In the genomic region with DNA sequence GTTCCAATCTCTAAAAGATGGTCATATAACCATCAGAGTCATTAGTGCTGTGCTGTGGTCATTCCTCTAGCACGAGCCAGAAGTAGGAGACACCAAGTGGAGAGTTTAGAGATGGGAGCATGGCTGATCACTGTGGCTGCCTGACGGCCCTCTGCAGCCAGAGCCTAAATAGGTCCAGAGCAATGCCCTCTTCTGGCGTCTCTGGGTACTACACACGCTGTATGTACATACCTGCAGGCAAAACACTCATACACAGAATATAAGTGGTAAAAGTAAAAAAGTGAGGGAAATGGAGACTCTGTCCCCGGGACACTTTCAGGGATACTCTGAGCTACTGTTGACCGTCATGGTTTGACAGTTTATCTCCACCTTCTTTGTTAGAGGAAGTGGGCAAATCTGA, we compare ENCODE assay signal across 13 mouse cellular contexts.
"Had no signal": no experiment of that assay in that cellular context is flagged by ENCODE, and none has a peak within 500 bp of the region (broad histone marks: within the 10 kb centered on the region; RNA-seq: fewer than 3 reads in every experiment).

No protein-coding gene starts in this region.

- H3K4me1 ChIP-seq: kidney, embryonic 15.5 days; limb, embryonic 13.5 days; midbrain, embryonic 13.5 days; neural tube, embryonic 15.5 days had no signal

- H3K27ac ChIP-seq: kidney, embryonic 15.5 days; limb, embryonic 13.5 days; midbrain, embryonic 13.5 days; neural tube, embryonic 15.5 days had no signal

- H3K4me3 ChIP-seq: kidney, embryonic 15.5 days; limb, embryonic 13.5 days; midbrain, embryonic 13.5 days; myocyte; neural tube, embryonic 15.5 days had no signal

- H3K9ac ChIP-seq: kidney, embryonic 15.5 days; limb, embryonic 13.5 days; midbrain, embryonic 13.5 days; neural tube, embryonic 15.5 days had no signal

- ATAC-seq: midbrain, embryonic 13.5 days had no signal

- H3K4me2 ChIP-seq: kidney, embryonic 15.5 days; limb, embryonic 13.5 days; midbrain, embryonic 13.5 days; neural tube, embryonic 15.5 days had no signal

- DNase-seq: kidney, adult 2 months; kidney, postnatal 14 days; left cerebral cortex, postnatal 4 days; lung, adult 18-20 months; right cerebral cortex, adult 18-20 months; right cerebral cortex, postnatal 25 days; thymus, adult 2 months; thymus, postnatal 25 days had no signal

- H3K36me3 ChIP-seq: kidney, embryonic 15.5 days; limb, embryonic 13.5 days; midbrain, embryonic 13.5 days; neural tube, embryonic 15.5 days had no signal

- H3K27me3 ChIP-seq: kidney, embryonic 15.5 days; limb, embryonic 13.5 days; midbrain, embryonic 13.5 days; neural tube, embryonic 15.5 days had no signal
